Mouse (Mus musculus): ENCODE measurements at regions not wholly inside any gene's neighbourhood (a gene's known extent, or its start where the extent isn't known, plus 50 kb on each side); places are given as distances from the start of the nearest gene placed in this dataset.
A peak's percentile ranks its signal among the peaks of the same experiment; 100 is the strongest.

- no peak for ATAC-seq (ENCODE audit: insufficient read depth, low FRiP score, low read depth)
- Histone ChIP-seq H3K9me3 (no peaks in the 10 kb centered on the region), H3K9ac (no peak overlapping the region), H3K36me3 (no peaks in the 10 kb centered on the region), H3K4me2 (no peak overlapping the region), H3K27me3 (replicated peaks) (no peaks in the 10 kb centered on the region), H3K4me1 (no peaks in the 10 kb centered on the region), H3K27ac (no peak overlapping the region), H3K4me3 (replicated peaks) (no peak overlapping the region)
- WGBS: 82% methylated on average over 8 of the region's 8 CpGs
Observed at GRCm38 (mm10) chr3:19458386-19458785, 170.1 kb downstream of the 1700064H15Rik start.

GRCm38 (mm10) chr3:19457431-19457830 is 171.0 kb downstream of the 1700064H15Rik start:
- no peak overlapping the region for H3K4me2 ChIP-seq
- H3K4me1 ChIP-seq: no peaks in the 10 kb centered on the region
- no peak overlapping the region for H3K9ac ChIP-seq
- no peaks in the 10 kb centered on the region for H3K36me3 ChIP-seq
- no peak overlapping the region for H3K4me3 ChIP-seq (replicated peaks)
- H3K27me3 ChIP-seq (replicated peaks): no peaks in the 10 kb centered on the region
- no peak for ATAC-seq (ENCODE audit: insufficient read depth, low FRiP score, low read depth)
- no peak overlapping the region for H3K27ac ChIP-seq
- WGBS: 90% methylated on average over 2 of the region's 2 CpGs
- H3K9me3 ChIP-seq: no peaks in the 10 kb centered on the region

- Histone ChIP-seq H3K4me2 (no peak overlapping the region), H3K4me3 (replicated peaks) (no peak overlapping the region), H3K9ac (no peak overlapping the region), H3K36me3 (no peaks in the 10 kb centered on the region), H3K27me3 (replicated peaks) (no peaks in the 10 kb centered on the region), H3K9me3 (no peaks in the 10 kb centered on the region), H3K4me1 (no peaks in the 10 kb centered on the region), H3K27ac (peak overlapping the region; percentile 19; the same call in 1 of the 2 replicates)
- no peak for ATAC-seq (ENCODE audit: insufficient read depth, low FRiP score, low read depth)
- 63% methylated on average over 4 of the region's 4 CpGs for WGBS
Observed at GRCm38 (mm10) chr3:19455838-19456448, 172.5 kb downstream of the 1700064H15Rik start.

- H3K36me3 ChIP-seq: no peaks in the 10 kb centered on the region
- no peaks in the 10 kb centered on the region for H3K27me3 ChIP-seq (replicated peaks)
- peak; percentile 75; the same call in 1 of the 2 replicates for ATAC-seq (ENCODE audit: insufficient read depth, low FRiP score, low read depth)
- H3K9me3 ChIP-seq: no peaks in the 10 kb centered on the region
- no peak overlapping the region for H3K9ac ChIP-seq
- no peak overlapping the region for H3K4me3 ChIP-seq (replicated peaks)
- H3K27ac ChIP-seq: no peak overlapping the region
- WGBS: 25% methylated on average over 3 of the region's 3 CpGs
- H3K4me2 ChIP-seq: no peak overlapping the region
- no peaks in the 10 kb centered on the region for H3K4me1 ChIP-seq
Observed at GRCm38 (mm10) chr3:19451022-19451421, 177.5 kb downstream of the 1700064H15Rik start.

GRCm38 (mm10) chr3:19448931-19449330 is 179.5 kb downstream of the 1700064H15Rik start:
- no peak overlapping the region for H3K9ac ChIP-seq
- no peaks in the 10 kb centered on the region for H3K27me3 ChIP-seq (replicated peaks)
- H3K4me2 ChIP-seq: no peak overlapping the region
- no peaks in the 10 kb centered on the region for H3K9me3 ChIP-seq
- no peaks in the 10 kb centered on the region for H3K4me1 ChIP-seq
- ATAC-seq (ENCODE audit: insufficient read depth, low FRiP score, low read depth): no peak
- H3K27ac ChIP-seq: no peak overlapping the region
- no peak overlapping the region for H3K4me3 ChIP-seq (replicated peaks)
- no peaks in the 10 kb centered on the region for H3K36me3 ChIP-seq
- WGBS: 78% methylated on average over 3 of the region's 3 CpGs

- H3K4me3 ChIP-seq (replicated peaks): no peak overlapping the region
- no peaks in the 10 kb centered on the region for H3K4me1 ChIP-seq
- no peaks in the 10 kb centered on the region for H3K27me3 ChIP-seq (replicated peaks)
- no peaks in the 10 kb centered on the region for H3K9me3 ChIP-seq
- H3K27ac ChIP-seq: no peak overlapping the region
- H3K36me3 ChIP-seq: no peaks in the 10 kb centered on the region
- ATAC-seq (ENCODE audit: insufficient read depth, low FRiP score, low read depth): no peak
- H3K9ac ChIP-seq: no peak overlapping the region
- H3K4me2 ChIP-seq: no peak overlapping the region
- WGBS: 69% methylated on average over 2 of the region's 2 CpGs
Observed at GRCm38 (mm10) chr3:19448192-19448591, 180.3 kb downstream of the 1700064H15Rik start.

- H3K4me2 ChIP-seq: no peak overlapping the region
- no peaks in the 10 kb centered on the region for H3K27me3 ChIP-seq (replicated peaks)
- no peaks in the 10 kb centered on the region for H3K9me3 ChIP-seq
- ATAC-seq (ENCODE audit: insufficient read depth, low FRiP score, low read depth): no peak
- no peak overlapping the region for H3K9ac ChIP-seq
- no peak overlapping the region for H3K27ac ChIP-seq
- 52% methylated on average over 1 of the region's 1 CpGs for WGBS
- no peaks in the 10 kb centered on the region for H3K36me3 ChIP-seq
- H3K4me3 ChIP-seq (replicated peaks): no peak overlapping the region
- H3K4me1 ChIP-seq: no peaks in the 10 kb centered on the region
Observed at GRCm38 (mm10) chr3:19447733-19448132, 180.7 kb downstream of the 1700064H15Rik start.

GRCm38 (mm10) chr3:19444914-19445313 is 183.6 kb downstream of the 1700064H15Rik start:
- H3K36me3 ChIP-seq: no peaks in the 10 kb centered on the region
- no peak for ATAC-seq (ENCODE audit: insufficient read depth, low FRiP score, low read depth)
- no peak overlapping the region for H3K27ac ChIP-seq
- H3K4me1 ChIP-seq: no peaks in the 10 kb centered on the region
- H3K4me3 ChIP-seq (replicated peaks): no peak overlapping the region
- no peaks in the 10 kb centered on the region for H3K27me3 ChIP-seq (replicated peaks)
- H3K9ac ChIP-seq: no peak overlapping the region
- WGBS: 47% methylated on average over 2 of the region's 2 CpGs
- H3K9me3 ChIP-seq: no peaks in the 10 kb centered on the region
- no peak overlapping the region for H3K4me2 ChIP-seq

GRCm38 (mm10) chr3:19441827-19442226 is 186.7 kb downstream of the 1700064H15Rik start:
- Histone ChIP-seq H3K27ac (no peak overlapping the region), H3K9me3 (no peaks in the 10 kb centered on the region), H3K4me1 (no peaks in the 10 kb centered on the region), H3K9ac (no peak overlapping the region), H3K4me2 (no peak overlapping the region), H3K27me3 (replicated peaks) (no peaks in the 10 kb centered on the region), H3K4me3 (replicated peaks) (no peak overlapping the region), H3K36me3 (no peaks in the 10 kb centered on the region)
- no peak for ATAC-seq (ENCODE audit: insufficient read depth, low FRiP score, low read depth)
- 49% methylated on average over 1 of the region's 1 CpGs for WGBS

- H3K36me3 ChIP-seq: no peaks in the 10 kb centered on the region
- WGBS: 70% methylated on average over 4 of the region's 4 CpGs
- no peak overlapping the region for H3K4me2 ChIP-seq
- no peak for ATAC-seq (ENCODE audit: insufficient read depth, low FRiP score, low read depth)
- H3K4me1 ChIP-seq: no peaks in the 10 kb centered on the region
- no peak overlapping the region for H3K4me3 ChIP-seq (replicated peaks)
- no peaks in the 10 kb centered on the region for H3K27me3 ChIP-seq (replicated peaks)
- H3K27ac ChIP-seq: no peak overlapping the region
- H3K9me3 ChIP-seq: no peaks in the 10 kb centered on the region
- H3K9ac ChIP-seq: no peak overlapping the region
Observed at GRCm38 (mm10) chr3:19430159-19430558, 198.3 kb downstream of the 1700064H15Rik start.

GRCm38 (mm10) chr3:19429422-19430076 is 198.9 kb downstream of the 1700064H15Rik start:
- no peaks in the 10 kb centered on the region for H3K9me3 ChIP-seq
- 62% methylated on average over 6 of the region's 6 CpGs for WGBS
- H3K27ac ChIP-seq: no peak overlapping the region
- no peaks in the 10 kb centered on the region for H3K4me1 ChIP-seq
- H3K4me3 ChIP-seq (replicated peaks): no peak overlapping the region
- ATAC-seq (ENCODE audit: insufficient read depth, low FRiP score, low read depth): no peak
- no peak overlapping the region for H3K4me2 ChIP-seq
- no peaks in the 10 kb centered on the region for H3K27me3 ChIP-seq (replicated peaks)
- no peaks in the 10 kb centered on the region for H3K36me3 ChIP-seq
- H3K9ac ChIP-seq: no peak overlapping the region

GRCm38 (mm10) chr3:19429010-19429409 is 199.5 kb downstream of the 1700064H15Rik start:
- H3K36me3 ChIP-seq: no peaks in the 10 kb centered on the region
- no peak overlapping the region for H3K9ac ChIP-seq
- no peak overlapping the region for H3K27ac ChIP-seq
- no peaks in the 10 kb centered on the region for H3K9me3 ChIP-seq
- no peak overlapping the region for H3K4me3 ChIP-seq (replicated peaks)
- no peaks in the 10 kb centered on the region for H3K4me1 ChIP-seq
- H3K27me3 ChIP-seq (replicated peaks): no peaks in the 10 kb centered on the region
- H3K4me2 ChIP-seq: no peak overlapping the region
- ATAC-seq (ENCODE audit: insufficient read depth, low FRiP score, low read depth): no peak
